Mouse (Mus musculus) cerebellum, postnatal 36 days (tissue): ENCODE data around the gene Fkbp5.
A peak's percentile ranks its signal among the peaks of the same experiment; 100 is the strongest.

ENCODE experiments used
- DNase-seq, 2 experiments: peaks; one replicate each; pipeline ENCODE4 v3.0.0; 2021 to 2022; ENCODE audit warnings: mixed read lengths in 2 of 2

The Fkbp5 gene

GRCm38 (mm10) chr17:28502196-28502821, 15.0 kb downstream of the Fkbp5 start:
- no peak for DNase-seq

- no peak for DNase-seq
Measured at GRCm38 (mm10) chr17:28500465-28500864, 16.9 kb downstream of the Fkbp5 start.

DNA sequence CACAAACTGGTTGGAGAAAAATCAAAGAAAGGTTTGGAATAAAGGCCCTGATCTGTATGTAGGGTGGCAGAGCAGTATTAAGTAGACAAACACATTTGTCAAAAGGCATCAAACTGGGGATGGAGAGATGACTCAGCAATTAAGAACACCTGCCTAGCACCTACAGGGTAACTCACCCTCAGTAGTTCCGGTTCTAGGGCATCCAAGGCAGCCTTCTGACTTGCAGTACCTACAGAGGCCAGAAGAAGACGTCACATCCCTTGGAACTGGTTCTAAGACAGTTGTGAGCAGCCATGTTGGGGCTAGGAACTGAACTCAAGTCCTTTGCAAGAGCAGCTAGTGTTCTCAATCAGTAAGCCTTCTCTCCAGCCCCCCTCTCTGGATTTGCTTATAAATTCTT, 18.1 kb downstream of the Fkbp5 start:
- no peak for DNase-seq

GRCm38 (mm10) chr17:28495832-28496231, 21.5 kb downstream of the Fkbp5 start:
- no peak for DNase-seq

DNA sequence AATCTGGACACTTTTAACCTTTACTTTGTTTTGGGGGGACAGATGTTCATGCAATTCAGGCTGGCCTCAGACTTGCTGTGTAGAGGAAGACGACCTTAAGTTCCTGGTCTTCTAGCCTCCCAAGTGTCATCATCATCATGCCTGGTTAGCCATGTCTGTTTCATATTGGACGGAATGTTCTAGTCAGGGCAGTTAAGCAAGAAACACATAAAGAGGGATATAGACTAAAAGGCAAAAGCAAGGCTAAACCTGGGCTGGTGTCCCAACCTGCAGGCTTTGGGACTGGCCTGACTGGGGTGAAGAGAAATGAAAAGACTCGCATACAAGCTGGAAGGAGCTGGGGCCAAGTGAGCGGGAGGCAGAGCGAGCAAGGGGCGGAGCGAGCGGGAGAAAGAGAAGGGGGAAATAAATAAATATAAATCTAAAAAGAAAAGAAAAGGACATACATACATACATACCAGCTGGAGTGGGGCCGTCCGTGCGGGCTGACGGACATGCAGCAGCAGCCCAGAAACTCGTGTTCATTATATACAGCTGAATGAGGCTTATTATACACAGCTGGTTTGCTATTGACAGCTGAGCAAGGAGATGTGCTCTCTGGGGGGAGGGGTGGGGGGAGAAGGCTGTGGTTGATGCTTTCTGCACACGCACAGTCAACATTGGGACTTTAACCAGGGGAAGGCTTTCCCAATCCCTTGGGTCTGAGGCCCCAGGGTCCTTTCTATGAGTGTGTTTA, 26.1 kb downstream of the Fkbp5 start:
- no peak for DNase-seq

DNA sequence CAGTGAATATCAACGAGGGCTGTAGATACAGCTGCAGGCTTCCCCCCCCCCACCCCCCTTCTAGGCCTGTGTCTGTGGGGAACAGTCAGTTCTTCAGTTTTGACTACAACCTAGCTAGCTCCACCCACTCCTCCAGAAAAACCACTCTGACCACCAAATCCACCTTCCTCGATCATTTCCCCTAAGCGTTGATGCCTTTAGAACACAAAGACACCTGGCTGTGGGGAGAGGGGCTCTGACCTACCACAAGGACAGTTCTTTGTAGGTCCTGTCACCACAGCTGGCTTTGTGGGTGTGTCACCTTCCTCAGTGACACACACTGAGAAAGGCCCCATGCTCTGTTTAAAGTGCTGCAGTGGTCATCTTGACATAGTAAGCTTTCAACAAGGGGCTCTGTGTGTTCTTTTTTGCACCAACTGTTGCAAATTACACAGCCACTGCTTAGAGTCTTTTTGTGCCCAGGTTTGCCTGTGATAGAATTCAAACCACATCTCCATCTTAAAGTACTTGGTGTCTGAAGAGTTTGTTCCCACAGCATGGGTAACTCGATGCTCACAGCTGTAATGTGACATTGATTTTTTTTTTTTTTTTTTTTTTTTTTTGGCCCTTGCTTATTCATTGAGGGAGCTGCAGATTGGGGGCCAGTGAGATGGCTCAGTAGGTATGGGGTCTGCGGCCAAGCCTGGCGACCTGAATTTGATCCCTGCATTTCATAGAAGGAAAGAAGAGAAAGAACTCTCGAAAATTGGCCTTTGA, 28.9 kb downstream of the Fkbp5 start:
- DNase-seq: no peak

- no peak for DNase-seq
Measured at GRCm38 (mm10) chr17:28487584-28488257, 29.6 kb downstream of the Fkbp5 start.

- peak in 1 of 2 experiments; percentile 12 for DNase-seq
Measured at GRCm38 (mm10) chr17:28486720-28487119, 30.6 kb downstream of the Fkbp5 start.

- peak; percentile 98 for DNase-seq
Measured at GRCm38 (mm10) chr17:28485977-28486400, 31.3 kb downstream of the Fkbp5 start.

- peak in 1 of 2 experiments; percentile 46 for DNase-seq
Measured at GRCm38 (mm10) chr17:28485446-28485948, 31.8 kb downstream of the Fkbp5 start.

GRCm38 (mm10) chr17:28484704-28485445, 32.5 kb downstream of the Fkbp5 start:
- peak in 1 of 2 experiments; percentile 49 for DNase-seq

GRCm38 (mm10) chr17:28477421-28477820, 39.9 kb downstream of the Fkbp5 start:
- no peak for DNase-seq

DNA sequence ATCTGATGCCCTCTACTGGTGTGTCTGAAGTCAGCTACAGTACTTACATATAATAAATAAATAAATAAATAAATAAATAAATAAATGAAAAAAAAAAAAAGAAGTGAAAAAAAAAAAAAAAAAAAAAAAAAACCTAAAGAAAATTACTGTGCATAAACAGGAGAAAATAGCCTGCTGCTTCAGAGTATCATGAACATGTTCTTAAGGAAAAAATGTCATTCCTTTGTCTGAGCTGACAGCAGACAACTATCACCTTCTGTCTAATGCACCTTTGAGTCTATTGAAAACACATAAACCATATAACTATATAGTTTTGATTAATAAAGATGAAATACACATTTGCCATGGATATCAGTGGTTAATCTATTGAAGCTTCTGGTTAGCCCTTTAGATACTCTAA, 40.9 kb downstream of the Fkbp5 start:
- DNase-seq: no peak

GRCm38 (mm10) chr17:28475593-28476325, 41.6 kb downstream of the Fkbp5 start:
- DNase-seq: no peak

DNA sequence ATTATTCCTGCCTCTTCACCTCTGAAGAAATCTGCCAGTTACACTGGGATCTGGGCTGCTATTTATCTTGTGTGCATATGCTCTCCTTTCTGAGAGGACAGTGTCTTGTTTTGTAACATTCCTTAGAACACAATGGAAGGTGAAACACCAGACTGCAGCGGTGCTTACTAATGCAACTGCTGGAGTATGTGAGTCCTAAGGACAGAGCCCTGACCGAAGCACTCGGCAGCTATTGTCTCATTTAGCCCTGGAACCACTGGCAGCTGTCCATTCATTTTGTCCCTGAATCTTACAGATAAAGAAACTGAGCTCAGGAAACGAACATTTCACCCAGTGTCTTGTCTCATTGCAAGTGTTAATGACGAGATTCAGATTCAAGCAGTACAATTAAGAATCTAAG, 44.6 kb downstream of the Fkbp5 start:
- DNase-seq: no peak

GRCm38 (mm10) chr17:28470876-28471275, 46.5 kb downstream of the Fkbp5 start:
- no peak for DNase-seq

DNA sequence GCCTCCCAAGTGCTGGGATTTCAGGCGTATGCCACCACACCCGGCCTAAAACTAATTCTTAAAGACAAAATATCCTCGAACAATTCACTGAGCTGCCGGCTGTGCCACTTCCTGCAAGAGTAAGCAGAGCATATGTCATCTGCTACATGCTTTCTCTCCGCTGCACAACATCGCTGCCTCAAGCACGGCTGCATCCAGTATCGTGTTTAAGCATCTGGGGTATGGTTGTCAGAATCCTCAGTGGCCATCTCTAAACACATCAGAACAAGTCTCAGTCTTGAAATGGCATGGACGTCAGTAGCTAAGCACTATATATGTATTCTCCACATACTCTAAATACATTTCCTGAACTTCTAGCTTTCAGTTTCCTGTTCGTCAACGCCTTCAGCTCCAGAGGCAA, 49.6 kb downstream of the Fkbp5 start:
- no peak for DNase-seq

GRCm38 (mm10) chr17:28465968-28466367, 51.4 kb downstream of the Fkbp5 start:
- no peak for DNase-seq

DNA sequence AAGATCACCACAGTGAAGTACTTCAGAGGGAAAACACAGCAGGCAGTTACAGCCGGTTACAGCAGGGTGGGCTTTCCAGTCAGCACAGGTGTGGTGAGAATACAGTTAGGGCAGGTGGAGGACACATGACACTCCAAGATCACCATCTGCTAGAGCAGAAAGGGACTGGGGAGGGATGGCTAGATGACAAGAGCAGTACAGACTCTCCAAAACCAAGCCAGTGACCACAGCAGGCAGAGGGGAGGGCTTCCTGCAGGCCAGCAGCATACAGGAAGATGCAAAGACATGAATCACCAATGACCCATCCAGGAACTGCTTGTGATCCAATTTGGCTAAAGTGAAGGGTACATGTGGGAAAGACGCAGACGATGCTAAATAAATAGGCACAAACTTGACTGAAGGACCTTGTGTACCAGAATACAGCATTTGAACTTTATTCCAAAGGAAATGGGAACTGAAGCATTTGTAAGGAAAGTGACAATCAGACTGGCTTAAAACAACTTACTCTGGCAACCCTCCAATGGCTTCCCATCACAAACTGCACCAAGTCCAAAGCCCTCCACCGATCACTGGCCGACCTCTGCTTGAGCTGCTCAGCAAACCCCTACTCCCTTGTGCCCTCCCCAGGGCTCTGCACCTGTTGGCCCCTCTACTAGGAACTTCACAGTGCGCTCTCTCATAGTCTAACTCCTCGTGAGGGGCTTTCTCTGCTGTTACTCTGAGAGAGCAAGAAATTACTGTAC, 53.5 kb downstream of the Fkbp5 start:
- DNase-seq: no peak

- DNase-seq: no peak
Measured at GRCm38 (mm10) chr17:28460388-28460787, 56.9 kb downstream of the Fkbp5 start.

DNA sequence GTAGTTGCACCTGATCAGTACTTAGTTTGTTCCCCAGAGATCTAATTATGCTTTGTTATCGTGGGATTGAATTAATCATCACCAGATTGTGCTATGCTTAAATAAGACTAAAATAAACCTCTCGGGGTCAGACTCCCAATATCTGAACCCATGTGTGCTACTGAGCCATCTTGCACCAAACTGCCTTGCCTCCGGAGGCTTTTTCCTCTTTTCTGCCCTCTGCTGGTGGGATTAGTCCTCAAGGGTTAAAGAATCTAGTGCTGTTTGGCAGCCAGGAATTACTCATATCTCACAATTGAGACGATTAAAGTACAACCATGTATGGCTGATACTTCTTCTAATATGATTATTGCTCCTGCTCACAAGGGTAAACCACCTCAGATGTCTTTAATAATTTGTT, 62.2 kb downstream of the Fkbp5 start:
- DNase-seq: peak in 1 of 2 experiments; percentile 9
